Mouse (Mus musculus) T-helper 17 cell (primary cell): ENCODE results near the gene Nup214.

Experiments used
- in situ Hi-C, 2 experiments: fragments of 300-600 bp; cut with MboI, MseI; formaldehyde crosslinking; loops; 1 replicate in 1 of 2; 2 replicates in 1 of 2; pipeline ENCODE4 v1.15.1; 2025; ENCODE audit warnings: high pct_unique_total_duplicates in 2 of 2

The Nup214 gene

GRCm38 (mm10) chr2:31962501-31963224, 11.6 kb upstream of the Nup214 start:
- in situ Hi-C loops: no loop called here

GRCm38 (mm10) chr2:31963491-31963890, 10.7 kb upstream of the Nup214 start:
- in situ Hi-C loops: no loop called here

- in situ Hi-C loops: no loop called here
These were observed 10.0 kb upstream of the Nup214 start for GRCm38 (mm10) chr2:31964191-31964590.

DNA sequence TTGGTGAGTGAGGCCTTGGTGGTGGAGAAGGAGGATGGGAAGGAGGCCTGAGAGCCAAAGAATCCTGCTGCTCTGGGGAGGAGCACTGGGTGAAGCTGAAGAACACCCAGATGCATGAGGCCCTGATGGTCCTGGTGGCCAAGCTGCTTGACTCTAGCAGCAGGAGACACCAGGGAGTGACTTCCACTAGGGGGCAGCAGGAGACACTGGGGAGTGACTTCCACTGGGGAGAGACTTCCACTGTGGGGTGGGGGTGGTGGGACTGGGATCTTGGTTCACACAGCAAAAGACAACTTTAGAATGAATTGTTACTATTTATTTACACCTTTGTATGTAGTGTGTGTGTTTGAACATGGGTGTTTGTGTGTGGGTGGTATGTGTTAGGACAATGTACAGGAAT, 9.1 kb upstream of the Nup214 start:
- in situ Hi-C loops: no loop called here

DNA sequence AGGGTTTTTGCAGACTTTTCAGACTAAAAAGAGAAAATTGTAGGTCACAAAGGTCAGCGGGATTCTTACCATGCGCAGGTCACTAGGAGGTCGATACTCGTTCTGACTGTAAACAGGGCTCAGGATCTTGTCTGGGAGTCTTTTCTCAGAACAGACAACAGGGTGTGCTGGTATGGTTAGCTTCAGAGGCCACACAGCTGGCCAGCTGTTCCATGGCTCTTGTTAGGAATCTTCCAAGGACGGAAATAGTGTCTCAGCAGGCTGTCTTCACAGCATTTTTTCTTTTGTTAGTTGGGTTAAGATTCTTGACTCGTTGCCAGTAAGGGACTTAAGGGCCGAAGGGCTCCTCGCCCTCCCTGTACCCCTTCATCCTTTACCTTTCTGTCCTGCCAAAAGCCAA, 7.4 kb upstream of the Nup214 start:
- in situ Hi-C loops: no loop called here

DNA sequence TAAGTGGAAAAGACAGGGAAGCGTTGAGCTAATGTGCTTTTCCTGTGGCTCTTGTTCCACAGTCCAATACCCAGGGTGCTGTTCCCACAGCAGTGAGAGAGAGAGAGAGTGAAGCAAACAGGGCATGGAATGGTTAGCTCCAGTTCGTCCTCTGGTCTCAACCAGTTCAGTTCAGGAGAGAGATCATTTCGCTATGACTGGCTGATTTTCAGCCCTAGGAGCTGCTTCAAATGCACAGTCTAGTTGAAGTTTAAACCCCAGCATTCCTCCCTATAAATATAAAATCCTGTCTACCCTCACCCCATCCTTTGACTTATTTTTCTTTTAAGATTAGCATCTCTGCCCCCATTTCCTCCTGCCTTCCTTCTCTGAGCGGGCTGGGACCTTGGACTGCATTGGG, 1.6 kb upstream of the Nup214 start:
- in situ Hi-C loops: no loop called here

DNA sequence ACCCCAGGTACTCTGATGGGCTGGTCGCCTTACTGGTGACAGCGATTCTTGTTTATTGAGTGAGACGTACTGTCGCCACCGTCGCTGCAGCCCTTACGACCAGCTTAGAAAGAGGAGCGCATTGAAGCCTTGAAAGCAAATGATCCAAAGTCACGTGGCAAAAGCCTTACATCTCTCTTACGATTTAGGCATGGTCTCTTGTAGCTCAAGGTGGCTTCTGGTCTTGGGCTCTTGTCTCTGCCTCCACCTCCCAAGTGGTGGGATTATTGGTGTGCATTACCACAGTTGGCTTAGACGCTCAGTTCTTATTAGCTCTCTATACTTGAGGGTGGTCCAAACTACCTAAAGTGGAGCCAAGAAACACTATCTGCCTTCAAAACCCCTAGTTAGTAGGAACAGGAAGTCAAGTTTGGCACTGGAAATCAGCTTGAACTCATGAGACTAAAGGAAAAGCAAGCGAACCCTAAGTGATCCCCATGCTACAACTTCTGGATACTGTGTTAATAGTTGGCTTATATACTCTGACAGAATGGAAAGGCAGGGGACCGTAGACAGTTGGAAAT, 654 bp downstream of the Nup214 start:
- in situ Hi-C loops: no loop called here

- in situ Hi-C loops: no loop called here
These were observed 13.5 kb downstream of the Nup214 start for GRCm38 (mm10) chr2:31987774-31988173.

GRCm38 (mm10) chr2:31990961-31991360, 16.7 kb downstream of the Nup214 start:
- in situ Hi-C loops: no loop called here

- in situ Hi-C loops: no loop called here
These were observed 20.7 kb downstream of the Nup214 start for GRCm38 (mm10) chr2:31994896-31995295.

DNA sequence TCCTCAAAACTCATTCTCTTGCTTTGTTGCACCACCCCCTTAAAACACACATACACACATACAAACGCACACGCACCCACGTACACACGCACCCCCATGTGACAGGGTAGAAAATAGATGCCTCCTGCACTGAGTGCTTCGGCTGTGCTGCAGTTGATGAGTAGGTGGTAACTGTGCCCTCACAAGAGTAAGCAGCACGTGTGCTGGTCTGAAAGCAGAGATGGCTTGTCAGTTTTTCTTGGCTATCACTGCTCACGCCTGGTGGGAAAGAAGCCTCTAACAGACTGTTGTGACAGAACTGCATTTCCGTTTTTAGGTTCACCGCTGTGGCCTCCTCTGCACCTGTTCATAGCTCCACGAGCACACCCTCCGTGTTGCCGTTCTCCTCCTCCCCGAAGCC, 21.8 kb downstream of the Nup214 start:
- in situ Hi-C loops: no loop called here

GRCm38 (mm10) chr2:31997539-31997938, 23.3 kb downstream of the Nup214 start:
- in situ Hi-C loops: no loop called here

- in situ Hi-C loops: no loop called here
These were observed 24.2 kb downstream of the Nup214 start for GRCm38 (mm10) chr2:31998443-31998842.

- in situ Hi-C loops: no loop called here
These were observed 34.1 kb downstream of the Nup214 start for GRCm38 (mm10) chr2:32008311-32008710.

DNA sequence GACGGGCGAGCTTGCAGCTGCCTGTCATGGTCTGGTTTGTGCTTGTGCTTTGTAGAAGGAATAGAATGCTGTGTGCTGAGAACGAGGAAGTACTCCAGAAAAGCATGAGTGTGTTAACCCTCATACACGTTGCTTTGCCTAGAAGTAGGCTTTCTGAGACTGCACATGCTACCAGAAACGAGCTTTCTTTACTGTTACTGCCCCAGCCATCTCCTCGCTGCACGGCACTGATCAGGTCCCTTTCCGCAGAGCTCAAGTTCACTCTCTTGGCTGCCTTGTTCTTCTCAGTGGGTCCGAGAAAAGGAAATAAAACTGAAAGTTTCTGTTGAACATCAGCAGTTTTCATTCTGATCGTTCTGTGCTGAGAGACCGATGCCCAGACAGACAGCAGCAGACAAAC, 34.5 kb downstream of the Nup214 start:
- in situ Hi-C loops: no loop called here

- in situ Hi-C loops: loop anchor here in 1 of 2 experiments (5.0 kb wide), 1 partner anchor 193 kb away; no protein-coding TSS in a partner anchor
These were observed 45.5 kb downstream of the Nup214 start for GRCm38 (mm10) chr2:32019704-32020103.

DNA sequence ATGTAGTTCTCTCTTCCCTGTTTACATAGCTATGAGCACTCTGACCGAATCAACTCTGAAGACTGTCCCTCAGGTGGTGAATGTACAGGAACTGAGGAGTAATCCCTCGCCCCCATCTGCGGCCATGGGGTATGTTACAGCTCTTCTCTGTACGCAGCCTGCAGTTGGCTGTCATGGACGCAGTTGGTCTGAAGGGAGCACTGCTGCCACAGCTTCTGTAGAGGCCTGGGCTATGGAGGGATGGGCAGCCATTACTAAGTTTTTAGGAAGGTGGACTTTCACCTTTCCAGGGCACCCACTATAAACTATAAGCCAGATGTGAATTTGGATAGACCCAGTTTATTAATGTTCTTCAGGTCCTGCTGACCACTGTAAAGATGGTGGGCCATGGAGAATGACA, 46.0 kb downstream of the Nup214 start:
- in situ Hi-C loops: no loop called here

DNA sequence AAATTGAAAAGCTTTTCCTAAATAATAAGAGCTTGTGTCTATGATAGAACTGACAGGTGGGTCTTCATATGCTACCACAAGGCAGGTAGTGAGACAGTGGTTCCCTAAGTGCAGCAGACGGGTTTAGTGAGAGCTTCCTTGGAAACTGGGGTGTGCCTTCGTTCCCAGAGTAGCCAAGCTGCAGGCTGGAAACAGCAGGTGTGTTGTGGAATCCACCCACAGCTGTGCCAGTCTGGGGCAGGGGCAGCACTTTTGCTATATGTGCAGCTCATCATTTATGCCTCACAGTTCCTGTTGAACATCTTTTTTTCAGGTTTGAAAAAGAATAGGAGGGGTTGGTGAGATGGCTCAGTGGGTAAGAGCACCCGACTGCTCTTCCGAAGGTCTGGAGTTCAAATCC, 50.1 kb downstream of the Nup214 start:
- in situ Hi-C loops: no loop called here

- in situ Hi-C loops: no loop called here
These were observed 55.4 kb downstream of the Nup214 start for GRCm38 (mm10) chr2:32029636-32030035.

DNA sequence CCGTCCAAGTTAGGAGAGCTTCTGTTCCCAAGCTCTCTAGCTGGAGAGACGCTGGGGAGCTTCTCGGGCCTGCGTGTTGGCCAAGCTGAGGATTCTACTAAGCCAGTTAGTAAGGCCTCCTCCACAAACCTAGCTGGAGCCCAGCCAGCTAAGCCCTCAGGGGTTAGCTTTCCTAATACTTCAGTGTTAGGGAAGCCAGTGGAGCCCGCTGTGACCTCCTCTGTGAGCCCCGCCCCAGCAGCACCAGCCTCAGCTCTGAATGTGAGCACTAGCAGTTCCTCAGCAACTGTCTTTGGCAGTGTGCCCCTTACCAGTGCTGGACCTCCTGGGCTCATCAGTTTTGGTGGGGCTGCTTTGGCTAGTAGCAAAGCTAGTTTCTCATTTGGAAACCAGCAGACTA, 59.2 kb downstream of the Nup214 start:
- in situ Hi-C loops: no loop called here

GRCm38 (mm10) chr2:32034206-32034605, 60.0 kb downstream of the Nup214 start:
- in situ Hi-C loops: no loop called here

DNA sequence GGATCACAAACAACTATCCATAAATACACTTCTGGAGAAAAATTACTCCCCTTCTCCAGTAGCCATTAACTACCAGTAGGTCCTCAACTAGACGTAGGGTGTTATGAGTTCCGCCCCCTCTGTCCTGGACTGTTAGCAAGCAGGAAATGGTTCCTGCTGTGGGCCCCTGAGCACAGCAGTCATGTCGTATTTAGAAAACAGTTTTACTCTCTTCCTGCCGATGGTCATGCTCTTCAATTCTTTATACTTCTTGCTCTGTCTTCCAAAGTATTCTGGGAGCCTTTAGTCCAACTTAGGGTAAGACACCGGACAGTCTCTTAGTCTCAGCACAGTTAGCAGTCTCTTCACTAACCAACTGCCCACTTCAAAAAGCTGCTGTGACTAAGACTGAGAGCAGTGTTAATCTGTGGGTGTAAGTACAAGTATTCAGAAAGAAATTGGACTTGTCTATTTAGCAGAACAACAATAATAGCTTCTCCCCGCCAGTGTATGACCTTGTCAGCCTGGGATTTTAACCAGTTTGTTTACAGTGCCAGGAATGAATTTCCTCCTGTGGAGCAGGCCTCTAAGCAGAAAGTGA, 63.1 kb downstream of the Nup214 start:
- in situ Hi-C loops: no loop called here

DNA sequence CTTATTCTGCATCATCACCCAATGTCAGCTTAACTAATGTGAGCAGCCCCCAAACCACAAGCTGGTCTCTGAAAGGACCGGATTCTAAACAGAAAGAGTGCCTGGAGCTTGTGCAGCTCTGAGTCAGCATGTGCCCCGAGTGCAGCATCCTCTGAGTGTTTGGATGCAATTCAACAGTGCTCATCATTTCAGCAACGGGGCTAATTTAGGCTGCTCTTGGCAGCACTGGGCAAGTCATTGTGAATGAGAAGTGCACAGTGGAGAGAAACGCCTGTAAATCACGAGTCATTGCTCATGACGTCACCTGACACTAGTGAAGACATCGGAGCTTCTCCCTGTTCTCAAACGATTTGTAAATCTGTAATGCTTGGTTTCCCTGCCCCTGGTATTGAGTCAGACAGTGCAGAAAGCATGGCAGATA, 64.4 kb downstream of the Nup214 start:
- in situ Hi-C loops: no loop called here
